Mouse (Mus musculus): ENCODE measurements around the gene Iqschfp. TPM values are rescaled to one million over a fixed set of nuclear protein-coding genes. Genes with fewer than 3 reads are reported as not detected.

The Iqschfp gene
- polyA plus RNA-seq, 1 experiment from 2014 or later = not detected

- H3K4me2 ChIP-seq (replicated peaks) = peak overlapping the region; percentile 39
- peaks cover 32% of the 10 kb centered on the region for H3K27me3 ChIP-seq
- no peak; the same call in 1 of the 2 replicates for ATAC-seq (ENCODE audit: low FRiP score, low read depth)
- H3K9me3 ChIP-seq = no peaks in the 10 kb centered on the region
- H3K27ac ChIP-seq = no peak overlapping the region
- no peak overlapping the region for H3K9ac ChIP-seq
- no peak overlapping the region for H3K4me3 ChIP-seq
- peaks cover 31% of the 10 kb centered on the region for H3K4me1 ChIP-seq
- H3K36me3 ChIP-seq = no peaks in the 10 kb centered on the region
- WGBS = 6% methylated on average over 7 of the region's 7 CpGs
Measured at GRCm38 (mm10) chr3:68576431-68576830, 684.4 kb downstream of the Iqschfp start.

GRCm38 (mm10) chr3:68576948-68577347, 684.9 kb downstream of the Iqschfp start:
- no peaks in the 10 kb centered on the region for H3K9me3 ChIP-seq
- H3K4me1 ChIP-seq = peaks cover 36% of the 10 kb centered on the region
- H3K36me3 ChIP-seq = no peaks in the 10 kb centered on the region
- WGBS = 48% methylated on average over 5 of the region's 5 CpGs
- H3K27me3 ChIP-seq = peaks cover 32% of the 10 kb centered on the region
- no peak overlapping the region for H3K9ac ChIP-seq
- no peak overlapping the region for H3K4me2 ChIP-seq (replicated peaks)
- H3K4me3 ChIP-seq = no peak overlapping the region
- no peak for ATAC-seq (ENCODE audit: low FRiP score, low read depth)
- no peak overlapping the region for H3K27ac ChIP-seq

GRCm38 (mm10) chr3:68581591-68581990, 689.6 kb downstream of the Iqschfp start:
- H3K9ac ChIP-seq = no peak overlapping the region
- peak overlapping the region; percentile 9; the same call in 1 of the 2 replicates for H3K4me2 ChIP-seq (replicated peaks)
- no peak overlapping the region for H3K4me3 ChIP-seq
- H3K27ac ChIP-seq = no peak overlapping the region
- H3K27me3 ChIP-seq = peaks cover 20% of the 10 kb centered on the region
- no peak for ATAC-seq (ENCODE audit: low FRiP score, low read depth)
- H3K9me3 ChIP-seq = no peaks in the 10 kb centered on the region
- 53% methylated on average over 13 of the region's 13 CpGs for WGBS
- H3K4me1 ChIP-seq = peaks cover 50% of the 10 kb centered on the region
- H3K36me3 ChIP-seq = no peaks in the 10 kb centered on the region

DNA sequence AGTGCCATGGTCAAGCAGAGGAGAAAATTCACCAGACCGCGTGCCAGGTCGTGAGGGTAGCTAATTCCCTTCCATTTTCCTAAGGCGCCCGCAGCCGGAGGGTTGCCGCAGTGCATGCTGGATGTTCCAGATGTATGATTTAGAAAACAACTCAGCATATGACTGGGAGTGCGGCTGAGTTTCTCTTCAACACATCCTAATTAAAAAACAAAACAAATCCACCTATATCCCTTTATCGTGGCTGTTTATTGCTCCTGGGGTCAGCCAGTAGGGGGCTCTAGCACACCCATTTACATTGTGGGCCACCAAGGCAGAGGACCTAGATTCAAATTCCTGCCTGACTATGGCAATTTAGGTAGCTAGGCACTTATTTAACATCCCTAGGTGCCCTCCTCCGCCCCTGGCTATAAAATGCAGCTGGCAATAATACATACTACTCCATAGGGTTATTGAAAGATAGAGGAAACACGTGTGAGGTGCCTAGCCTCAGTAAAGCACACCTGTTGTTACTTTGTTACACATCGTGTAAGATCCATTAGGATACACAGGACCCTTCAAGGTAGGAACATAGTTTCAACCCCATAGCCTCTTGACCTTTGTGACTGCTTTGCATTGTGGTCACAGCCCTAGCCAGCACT, 690.2 kb downstream of the Iqschfp start:
- 0 out of 2 replicates have a peak, but pooled peaks have one; percentile 10 for ATAC-seq (ENCODE audit: low FRiP score, low read depth)
- peaks cover 52% of the 10 kb centered on the region for H3K4me1 ChIP-seq
- H3K9me3 ChIP-seq = no peaks in the 10 kb centered on the region
- no peak overlapping the region for H3K9ac ChIP-seq
- no peak overlapping the region for H3K27ac ChIP-seq
- WGBS = 52% methylated on average over 12 of the region's 12 CpGs
- H3K4me2 ChIP-seq (replicated peaks) = peak overlapping the region; percentile 9
- H3K36me3 ChIP-seq = no peaks in the 10 kb centered on the region
- H3K27me3 ChIP-seq = peaks cover 15% of the 10 kb centered on the region
- no peak overlapping the region for H3K4me3 ChIP-seq

- peaks cover 61% of the 10 kb centered on the region for H3K4me1 ChIP-seq
- no peaks in the 10 kb centered on the region for H3K36me3 ChIP-seq
- 4% methylated on average over 14 of the region's 14 CpGs for WGBS
- ATAC-seq (ENCODE audit: low FRiP score, low read depth) = no peak
- peak overlapping the region; percentile 39; the same call in 1 of the 2 replicates for H3K27ac ChIP-seq
- peak overlapping the region; percentile 51 for H3K4me2 ChIP-seq (replicated peaks)
- H3K9me3 ChIP-seq = no peaks in the 10 kb centered on the region
- H3K27me3 ChIP-seq = peaks cover 13% of the 10 kb centered on the region
- peak overlapping the region; percentile 5; the same call in 1 of the 2 replicates for H3K4me3 ChIP-seq
- no peak overlapping the region for H3K9ac ChIP-seq
Measured at GRCm38 (mm10) chr3:68583031-68583693, 691.1 kb downstream of the Iqschfp start.

- H3K9ac ChIP-seq = no peak overlapping the region
- 35% methylated on average over 14 of the region's 14 CpGs for WGBS
Measured at GRCm38 (mm10) chr3:68583771-68584511, 691.9 kb downstream of the Iqschfp start.

GRCm38 (mm10) chr3:68585213-68585612, 693.2 kb downstream of the Iqschfp start:
- Histone ChIP-seq H3K9me3 (no peaks in the 10 kb centered on the region), H3K9ac (no peak overlapping the region), H3K27ac (no peak overlapping the region), H3K4me3 (no peak overlapping the region), H3K27me3 (peaks cover 15% of the 10 kb centered on the region), H3K4me1 (peaks cover 76% of the 10 kb centered on the region), H3K36me3 (no peaks in the 10 kb centered on the region), H3K4me2 (replicated peaks) (no peak overlapping the region)
- WGBS = 69% methylated on average over 4 of the region's 4 CpGs
- no peak for ATAC-seq (ENCODE audit: low FRiP score, low read depth)

More at GRCm38 (mm10) chr3:68583771-68584511, 691.9 kb downstream of the Iqschfp start:
- Histone ChIP-seq H3K4me3 (0 out of 2 replicates have a peak overlapping the region, but pooled peaks have one; percentile 5), H3K27me3 (peaks cover 13% of the 10 kb centered on the region), H3K9me3 (no peaks in the 10 kb centered on the region), H3K27ac (no peak overlapping the region), H3K36me3 (no peaks in the 10 kb centered on the region), H3K4me1 (peaks cover 68% of the 10 kb centered on the region), H3K4me2 (replicated peaks) (peak overlapping the region; percentile 51)
- no peak for ATAC-seq (ENCODE audit: low FRiP score, low read depth)

GRCm38 (mm10) chr3:68586646-68587064, 694.6 kb downstream of the Iqschfp start:
- 6% methylated on average over 9 of the region's 9 CpGs for WGBS
- Histone ChIP-seq H3K4me1 (peaks cover 78% of the 10 kb centered on the region), H3K9me3 (no peaks in the 10 kb centered on the region), H3K9ac (no peak overlapping the region), H3K27ac (peak overlapping the region; percentile 44; the same call in 1 of the 2 replicates), H3K4me2 (replicated peaks) (peak overlapping the region; percentile 35), H3K27me3 (peaks cover 23% of the 10 kb centered on the region), H3K4me3 (no peak overlapping the region), H3K36me3 (no peaks in the 10 kb centered on the region)
- ATAC-seq (ENCODE audit: low FRiP score, low read depth) = no peak

DNA sequence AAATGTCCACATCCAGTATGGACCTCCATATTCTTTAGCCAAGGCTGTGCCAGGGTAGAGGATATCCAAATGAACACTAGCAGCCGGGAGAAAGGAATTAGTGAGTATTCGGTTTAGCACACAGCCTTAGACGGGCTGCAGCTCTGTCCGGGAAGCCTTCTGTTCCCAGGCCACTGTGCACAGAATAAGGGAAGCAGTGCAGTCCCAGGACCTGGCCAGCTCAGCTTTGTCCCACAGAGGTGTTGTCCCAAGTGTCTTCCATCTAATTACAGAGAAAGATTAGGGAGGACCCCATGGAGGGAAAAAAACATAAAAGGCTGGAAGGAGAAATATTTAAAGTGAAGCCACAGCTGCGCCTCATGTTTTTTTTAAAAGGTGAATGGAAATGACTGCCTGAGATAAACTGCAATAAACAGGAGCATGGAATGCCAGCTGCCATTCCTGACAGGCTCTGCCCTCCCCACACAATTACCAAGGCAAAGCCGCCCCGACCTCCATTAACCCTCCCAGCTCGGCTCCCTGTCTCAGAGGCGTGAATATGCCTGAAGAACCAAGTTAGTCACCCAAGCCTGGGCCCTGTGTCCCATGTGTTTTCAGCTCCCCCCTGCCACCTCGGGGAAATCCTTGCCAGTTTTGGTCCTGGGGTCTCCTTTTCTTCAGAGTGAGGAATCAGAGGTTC, 695.7 kb downstream of the Iqschfp start:
- H3K4me2 ChIP-seq (replicated peaks) = no peak overlapping the region
- H3K27me3 ChIP-seq = peaks cover 33% of the 10 kb centered on the region
- H3K27ac ChIP-seq = peak overlapping the region; percentile 39; the same call in 1 of the 2 replicates
- H3K9ac ChIP-seq = no peak overlapping the region
- WGBS = 17% methylated on average over 10 of the region's 10 CpGs
- ATAC-seq (ENCODE audit: low FRiP score, low read depth) = 0 out of 2 replicates have a peak, but pooled peaks have one; percentile 37
- no peaks in the 10 kb centered on the region for H3K9me3 ChIP-seq
- H3K4me1 ChIP-seq = peaks cover 77% of the 10 kb centered on the region
- no peaks in the 10 kb centered on the region for H3K36me3 ChIP-seq
- no peak overlapping the region for H3K4me3 ChIP-seq

GRCm38 (mm10) chr3:68589220-68589840, 697.3 kb downstream of the Iqschfp start:
- Histone ChIP-seq H3K9me3 (no peaks in the 10 kb centered on the region), H3K4me2 (replicated peaks) (no peak overlapping the region), H3K36me3 (no peaks in the 10 kb centered on the region), H3K9ac (no peak overlapping the region), H3K4me3 (no peak overlapping the region), H3K4me1 (peaks cover 74% of the 10 kb centered on the region), H3K27ac (no peak overlapping the region), H3K27me3 (peaks cover 31% of the 10 kb centered on the region)
- WGBS = 27% methylated on average over 9 of the region's 9 CpGs
- no peak for ATAC-seq (ENCODE audit: low FRiP score, low read depth)

- ATAC-seq (ENCODE audit: low FRiP score, low read depth) = peak; percentile 48; the same call in 1 of the 2 replicates
- Histone ChIP-seq H3K9me3 (no peaks in the 10 kb centered on the region), H3K4me1 (peaks cover 74% of the 10 kb centered on the region)
Measured at GRCm38 (mm10) chr3:68590436-68590835, 698.4 kb downstream of the Iqschfp start.

More at GRCm38 (mm10) chr3:68590436-68590835, 698.4 kb downstream of the Iqschfp start:
- Histone ChIP-seq H3K4me2 (replicated peaks) (0 out of 2 replicates have a peak overlapping the region, but pooled peaks have one; percentile 14), H3K27me3 (peaks cover 31% of the 10 kb centered on the region), H3K36me3 (no peaks in the 10 kb centered on the region), H3K4me3 (no peak overlapping the region), H3K27ac (no peak overlapping the region), H3K9ac (no peak overlapping the region)
- 16% methylated on average over 8 of the region's 8 CpGs for WGBS
